Mouse (Mus musculus): ENCODE measurements around the gene Tmem178b.

DNA sequence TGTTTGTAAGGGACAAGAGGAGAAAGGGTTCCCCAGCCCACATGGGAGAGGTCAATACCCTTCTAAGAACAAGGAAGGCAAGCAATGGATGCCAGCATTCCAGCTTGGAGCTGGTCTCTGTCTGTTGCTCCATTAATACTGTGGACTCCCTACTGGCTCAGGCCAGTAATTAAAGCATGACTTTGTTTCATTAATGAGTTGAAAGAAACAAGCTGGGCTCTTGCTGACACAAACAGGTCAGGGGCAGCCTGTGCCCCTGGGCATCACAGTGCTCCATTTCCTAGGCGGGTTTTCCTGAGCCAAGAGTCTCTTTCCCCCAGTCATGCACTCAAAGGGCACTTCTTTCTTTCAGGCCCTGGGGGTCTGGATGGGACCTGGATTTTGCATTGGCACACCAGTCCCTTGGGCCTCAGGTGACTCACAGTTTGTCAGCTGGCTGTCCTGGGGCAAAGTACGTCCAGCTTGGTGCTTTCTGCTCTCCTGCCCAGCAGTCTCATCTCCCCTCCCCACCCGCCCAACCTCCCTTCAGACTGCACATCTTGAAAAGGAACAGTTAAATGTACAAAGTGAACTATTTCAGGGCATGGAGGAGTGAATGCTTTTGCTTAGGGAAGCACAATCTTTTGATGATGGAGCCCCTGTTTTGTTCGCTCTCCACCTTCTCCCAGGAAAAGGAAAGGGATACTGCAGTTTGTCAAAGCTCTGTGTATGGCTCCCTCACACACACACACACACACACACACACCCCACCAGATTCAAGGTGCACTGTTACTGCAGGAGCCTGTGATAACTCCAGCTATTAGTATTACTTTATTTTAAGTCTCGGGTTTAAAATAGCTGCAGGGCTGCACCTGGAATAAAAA is 188.5 kb downstream of the Tmem178b start:
- no peak for TF ChIP-seq GATA1 (IDR thresholded peaks at IDR 0.05; ENCODE audit: borderline replicate concordance, low read length)
- TF ChIP-seq TAL1 (conservative IDR thresholded peaks at IDR 0.05; ENCODE audit: low read depth, low read length) = no peak
